Mouse (Mus musculus) erythroid progenitor cell, adult 5-6 weeks (primary cell): ENCODE measurements at regions not wholly inside any gene's neighbourhood (a gene's known extent, or its start where the extent isn't known, plus 50 kb on each side); places are given as distances from the start of the nearest gene placed in this dataset.

Experiments
- ATAC-seq: replicated peaks from 2 replicates; pipeline ENCODE4 v1.8.0; 2016; ENCODE audit warnings: moderate number of reproducible peaks, mild to moderate bottlenecking, moderate TSS enrichment, inconsistent platforms; ENCODE audit not compliant: poor library complexity, low FRiP score, severe bottlenecking

DNA sequence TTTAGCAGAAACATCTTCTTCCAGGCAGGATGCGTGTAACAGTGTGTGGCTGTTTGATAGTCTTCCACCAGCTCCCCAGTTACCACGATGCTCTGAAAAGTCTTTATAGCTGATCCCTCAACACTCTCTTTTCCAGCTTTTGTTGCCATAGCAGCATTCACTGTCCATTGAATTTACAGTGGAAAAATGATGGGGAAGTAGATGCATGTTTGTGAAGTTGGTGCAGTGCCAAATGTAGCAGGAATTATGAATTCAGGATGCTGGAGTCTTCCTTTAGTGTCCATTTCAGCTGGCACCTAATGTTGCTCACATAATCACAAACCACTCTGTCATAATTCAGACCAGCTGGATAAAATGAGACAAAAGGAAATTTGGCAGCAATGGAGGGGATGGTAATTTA, 99.0 kb upstream of the Tbc1d2b start:
- no peak for ATAC-seq

DNA sequence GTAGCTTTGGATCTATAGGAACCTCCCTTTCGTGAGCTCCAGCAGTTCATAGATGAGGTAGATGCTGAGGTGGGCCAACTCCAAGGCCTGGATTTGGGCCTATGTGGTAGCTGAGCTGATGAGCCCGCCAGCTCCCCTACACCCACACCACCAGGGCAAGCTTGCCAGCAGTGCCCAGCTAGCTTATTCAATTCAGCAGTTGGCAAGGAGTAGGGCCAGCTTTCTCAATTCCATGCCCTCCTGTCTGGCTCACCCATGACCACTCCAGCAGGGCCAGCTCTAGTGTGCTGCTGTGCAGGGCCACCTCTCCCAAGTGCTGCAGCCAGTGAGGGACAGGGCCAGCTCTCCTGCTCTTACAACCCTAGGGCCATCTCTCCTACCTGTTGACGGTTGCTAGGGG, 97.1 kb upstream of the Tbc1d2b start:
- peak; percentile 34; the same call in 1 of the 2 replicates for ATAC-seq

DNA sequence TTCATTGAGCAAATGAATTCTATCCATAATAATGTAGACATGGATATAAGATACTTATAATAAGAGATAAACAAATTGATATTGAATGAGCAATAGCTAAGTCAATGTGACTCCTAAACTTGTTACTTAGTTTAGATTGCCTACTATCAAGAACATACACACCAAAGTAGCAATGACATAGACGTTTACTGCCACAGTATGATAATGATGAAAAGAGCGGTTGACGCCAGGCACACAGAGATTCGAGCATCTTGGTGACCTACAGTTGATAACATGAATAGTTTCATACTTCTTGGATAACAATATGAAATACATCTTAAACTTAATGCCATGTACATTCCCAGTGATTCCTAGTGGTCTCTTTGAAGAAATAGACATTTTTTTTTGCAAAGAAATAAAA, 55.9 kb upstream of the Tbc1d2b start:
- ATAC-seq = peak; percentile 99
